Mouse (Mus musculus): Measurements from ENCODE around the gene Tmem222. TPM values are rescaled to one million over a fixed set of nuclear protein-coding genes. Genes with fewer than 3 reads are reported as not detected.

Gene Tmem222
- polyA plus RNA-seq, 1 experiment from 2014 or later, result 57.5 TPM

- WGBS (ENCODE audit: insufficient replicate concordance), result 66% methylated on average over 5 of the region's 5 CpGs
- H3K4me2 ChIP-seq, result no peak overlapping the region
- ATAC-seq (replicated peaks; ENCODE audit: insufficient number of reproducible peaks, low FRiP score, low TSS enrichment), result no peak
- H3K27me3 ChIP-seq (ENCODE audit: control insufficient read depth, insufficient read depth, low read length), result no peaks in the 10 kb centered on the region
- H3K4me1 ChIP-seq (ENCODE audit: control insufficient read depth, insufficient read depth, low read length), result peaks cover 9% of the 10 kb centered on the region
- peaks cover 7% of the 10 kb centered on the region; the same call in 1 of the 2 replicates for H3K36me3 ChIP-seq (ENCODE audit: control insufficient read depth, insufficient read depth, low read length)
- no peaks in the 10 kb centered on the region for H3K9me3 ChIP-seq (replicated peaks; ENCODE audit: control insufficient read depth, low read length)
- H3K9ac ChIP-seq (ENCODE audit: low read depth, low read length), result no peak overlapping the region
- no peak overlapping the region for H3K27ac ChIP-seq (ENCODE audit: low read depth, low read length)
- H3K4me3 ChIP-seq (ENCODE audit: low read depth, low read length), result no peak overlapping the region
Observed at GRCm38 (mm10) chr4:133302668-133303067, 25.1 kb upstream of the Tmem222 start.

- Histone ChIP-seq H3K9ac (ENCODE audit: low read depth, low read length) (no peak overlapping the region; the same call in 1 of the 2 replicates), H3K9me3 (replicated peaks; ENCODE audit: control insufficient read depth, low read length) (no peaks in the 10 kb centered on the region), H3K27me3 (ENCODE audit: control insufficient read depth, insufficient read depth, low read length) (no peaks in the 10 kb centered on the region), H3K4me2 (no peak overlapping the region), H3K4me3 (ENCODE audit: low read depth, low read length) (no peak overlapping the region), H3K4me1 (ENCODE audit: control insufficient read depth, insufficient read depth, low read length) (peaks cover 13% of the 10 kb centered on the region), H3K36me3 (ENCODE audit: control insufficient read depth, insufficient read depth, low read length) (peaks cover 7% of the 10 kb centered on the region; the same call in 1 of the 2 replicates), H3K27ac (ENCODE audit: low read depth, low read length) (no peak overlapping the region)
- ATAC-seq (replicated peaks; ENCODE audit: insufficient number of reproducible peaks, low FRiP score, low TSS enrichment), result no peak
- WGBS (ENCODE audit: insufficient replicate concordance), result 26% methylated on average over 4 of the region's 4 CpGs
Observed at GRCm38 (mm10) chr4:133301802-133302201, 24.2 kb upstream of the Tmem222 start.

- peaks cover 13% of the 10 kb centered on the region for H3K4me1 ChIP-seq (ENCODE audit: control insufficient read depth, insufficient read depth, low read length)
- H3K4me2 ChIP-seq, result no peak overlapping the region
- H3K27ac ChIP-seq (ENCODE audit: low read depth, low read length), result no peak overlapping the region
- no peaks in the 10 kb centered on the region for H3K27me3 ChIP-seq (ENCODE audit: control insufficient read depth, insufficient read depth, low read length)
- no peak for ATAC-seq (replicated peaks; ENCODE audit: insufficient number of reproducible peaks, low FRiP score, low TSS enrichment)
- H3K9me3 ChIP-seq (replicated peaks; ENCODE audit: control insufficient read depth, low read length), result no peaks in the 10 kb centered on the region
- H3K9ac ChIP-seq (ENCODE audit: low read depth, low read length), result no peak overlapping the region
- 85% methylated on average over 11 of the region's 11 CpGs for WGBS (ENCODE audit: insufficient replicate concordance)
- H3K36me3 ChIP-seq (ENCODE audit: control insufficient read depth, insufficient read depth, low read length), result peaks cover 14% of the 10 kb centered on the region; the same call in 1 of the 2 replicates
- H3K4me3 ChIP-seq (ENCODE audit: low read depth, low read length), result no peak overlapping the region
Observed at GRCm38 (mm10) chr4:133300421-133300820, 22.8 kb upstream of the Tmem222 start.

- Histone ChIP-seq H3K9me3 (replicated peaks; ENCODE audit: control insufficient read depth, low read length) (no peaks in the 10 kb centered on the region), H3K27ac (ENCODE audit: low read depth, low read length) (no peak overlapping the region), H3K4me3 (ENCODE audit: low read depth, low read length) (no peak overlapping the region), H3K27me3 (ENCODE audit: control insufficient read depth, insufficient read depth, low read length) (no peaks in the 10 kb centered on the region), H3K4me1 (ENCODE audit: control insufficient read depth, insufficient read depth, low read length) (peaks cover 13% of the 10 kb centered on the region), H3K36me3 (ENCODE audit: control insufficient read depth, insufficient read depth, low read length) (peaks cover 14% of the 10 kb centered on the region; the same call in 1 of the 2 replicates), H3K4me2 (no peak overlapping the region), H3K9ac (ENCODE audit: low read depth, low read length) (no peak overlapping the region)
- ATAC-seq (replicated peaks; ENCODE audit: insufficient number of reproducible peaks, low FRiP score, low TSS enrichment), result no peak
- 59% methylated on average over 5 of the region's 5 CpGs for WGBS (ENCODE audit: insufficient replicate concordance)
Observed at GRCm38 (mm10) chr4:133299701-133300100, 22.1 kb upstream of the Tmem222 start.

- Histone ChIP-seq H3K36me3 (ENCODE audit: control insufficient read depth, insufficient read depth, low read length) (peaks cover 14% of the 10 kb centered on the region; the same call in 1 of the 2 replicates), H3K9ac (ENCODE audit: low read depth, low read length) (no peak overlapping the region; the same call in 1 of the 2 replicates), H3K27me3 (ENCODE audit: control insufficient read depth, insufficient read depth, low read length) (peaks cover 4% of the 10 kb centered on the region; the same call in 1 of the 2 replicates), H3K4me1 (ENCODE audit: control insufficient read depth, insufficient read depth, low read length) (peaks cover 19% of the 10 kb centered on the region), H3K27ac (ENCODE audit: low read depth, low read length) (no peak overlapping the region), H3K4me2 (no peak overlapping the region), H3K9me3 (replicated peaks; ENCODE audit: control insufficient read depth, low read length) (no peaks in the 10 kb centered on the region), H3K4me3 (ENCODE audit: low read depth, low read length) (no peak overlapping the region)
- 37% methylated on average over 12 of the region's 12 CpGs for WGBS (ENCODE audit: insufficient replicate concordance)
- no peak for ATAC-seq (replicated peaks; ENCODE audit: insufficient number of reproducible peaks, low FRiP score, low TSS enrichment)
Observed at GRCm38 (mm10) chr4:133298516-133299365, 21.1 kb upstream of the Tmem222 start.

GRCm38 (mm10) chr4:133297801-133298238, 20.2 kb upstream of the Tmem222 start:
- H3K36me3 ChIP-seq (ENCODE audit: control insufficient read depth, insufficient read depth, low read length), result peaks cover 14% of the 10 kb centered on the region; the same call in 1 of the 2 replicates
- ATAC-seq (replicated peaks; ENCODE audit: insufficient number of reproducible peaks, low FRiP score, low TSS enrichment), result no peak

GRCm38 (mm10) chr4:133297360-133297759, 19.8 kb upstream of the Tmem222 start:
- Histone ChIP-seq H3K9me3 (replicated peaks; ENCODE audit: control insufficient read depth, low read length) (no peaks in the 10 kb centered on the region), H3K4me2 (no peak overlapping the region), H3K27ac (ENCODE audit: low read depth, low read length) (no peak overlapping the region), H3K4me3 (ENCODE audit: low read depth, low read length) (no peak overlapping the region), H3K4me1 (ENCODE audit: control insufficient read depth, insufficient read depth, low read length) (peaks cover 30% of the 10 kb centered on the region), H3K9ac (ENCODE audit: low read depth, low read length) (no peak overlapping the region), H3K27me3 (ENCODE audit: control insufficient read depth, insufficient read depth, low read length) (peaks cover 4% of the 10 kb centered on the region; the same call in 1 of the 2 replicates), H3K36me3 (ENCODE audit: control insufficient read depth, insufficient read depth, low read length) (peaks cover 14% of the 10 kb centered on the region; the same call in 1 of the 2 replicates)
- ATAC-seq (replicated peaks; ENCODE audit: insufficient number of reproducible peaks, low FRiP score, low TSS enrichment), result no peak
- 57% methylated on average over 10 of the region's 10 CpGs for WGBS (ENCODE audit: insufficient replicate concordance)

More at GRCm38 (mm10) chr4:133297801-133298238, 20.2 kb upstream of the Tmem222 start:
- WGBS (ENCODE audit: insufficient replicate concordance), result 4% methylated on average over 5 of the region's 5 CpGs
- Histone ChIP-seq H3K4me3 (ENCODE audit: low read depth, low read length) (no peak overlapping the region), H3K9ac (ENCODE audit: low read depth, low read length) (no peak overlapping the region), H3K27me3 (ENCODE audit: control insufficient read depth, insufficient read depth, low read length) (peaks cover 4% of the 10 kb centered on the region; the same call in 1 of the 2 replicates), H3K4me2 (no peak overlapping the region), H3K9me3 (replicated peaks; ENCODE audit: control insufficient read depth, low read length) (no peaks in the 10 kb centered on the region), H3K4me1 (ENCODE audit: control insufficient read depth, insufficient read depth, low read length) (peaks cover 28% of the 10 kb centered on the region), H3K27ac (ENCODE audit: low read depth, low read length) (peak overlapping the region; percentile 18; the same call in 1 of the 2 replicates)

GRCm38 (mm10) chr4:133294084-133294483, 16.5 kb upstream of the Tmem222 start:
- H3K27me3 ChIP-seq (ENCODE audit: control insufficient read depth, insufficient read depth, low read length), result peaks cover 4% of the 10 kb centered on the region; the same call in 1 of the 2 replicates
- H3K9ac ChIP-seq (ENCODE audit: low read depth, low read length), result no peak overlapping the region; the same call in 1 of the 2 replicates
- ATAC-seq (replicated peaks; ENCODE audit: insufficient number of reproducible peaks, low FRiP score, low TSS enrichment), result no peak
- peaks cover 28% of the 10 kb centered on the region for H3K4me1 ChIP-seq (ENCODE audit: control insufficient read depth, insufficient read depth, low read length)
- WGBS (ENCODE audit: insufficient replicate concordance), result 41% methylated on average over 11 of the region's 11 CpGs
- H3K4me2 ChIP-seq, result no peak overlapping the region
- no peak overlapping the region for H3K4me3 ChIP-seq (ENCODE audit: low read depth, low read length)
- no peak overlapping the region for H3K27ac ChIP-seq (ENCODE audit: low read depth, low read length)
- H3K9me3 ChIP-seq (replicated peaks; ENCODE audit: control insufficient read depth, low read length), result no peaks in the 10 kb centered on the region
- H3K36me3 ChIP-seq (ENCODE audit: control insufficient read depth, insufficient read depth, low read length), result peaks cover 8% of the 10 kb centered on the region; the same call in 1 of the 2 replicates

All from heart, embryonic 11.5 days (tissue).